Mouse (Mus musculus): ENCODE data around the gene Mxd4. TPM values are rescaled to one million over a fixed set of nuclear protein-coding genes. Genes with fewer than 3 reads are reported as not detected.

Mxd4 gene
- polyA plus RNA-seq, 1 experiment from 2014 or later: 25.0 TPM

- H3K27ac ChIP-seq: no peak overlapping the region
- WGBS: 75% methylated on average over 9 of the region's 9 CpGs
- H3K9ac ChIP-seq: no peak overlapping the region
- no peak overlapping the region for H3K4me2 ChIP-seq
- no peaks in the 10 kb centered on the region for H3K36me3 ChIP-seq (replicated peaks)
- no peak overlapping the region for H3K4me3 ChIP-seq (replicated peaks)
- H3K4me1 ChIP-seq: no peaks in the 10 kb centered on the region
- H3K9me3 ChIP-seq: no peaks in the 10 kb centered on the region
- no peak for ATAC-seq (ENCODE audit: low FRiP score)
- H3K27me3 ChIP-seq: no peaks in the 10 kb centered on the region
Observed at GRCm38 (mm10) chr5:34217756-34218155, 30.2 kb upstream of the Mxd4 start.

GRCm38 (mm10) chr5:34216025-34216424 lies 28.5 kb upstream of the Mxd4 start:
- ATAC-seq (ENCODE audit: low FRiP score): no peak
- H3K4me2 ChIP-seq: no peak overlapping the region
- no peaks in the 10 kb centered on the region for H3K27me3 ChIP-seq
- H3K36me3 ChIP-seq (replicated peaks): no peaks in the 10 kb centered on the region
- H3K27ac ChIP-seq: no peak overlapping the region
- H3K9ac ChIP-seq: no peak overlapping the region
- WGBS: 88% methylated on average over 7 of the region's 7 CpGs
- no peaks in the 10 kb centered on the region for H3K9me3 ChIP-seq
- no peaks in the 10 kb centered on the region for H3K4me1 ChIP-seq
- no peak overlapping the region for H3K4me3 ChIP-seq (replicated peaks)

- Histone ChIP-seq H3K36me3 (replicated peaks) (no peaks in the 10 kb centered on the region), H3K27me3 (no peaks in the 10 kb centered on the region), H3K4me3 (replicated peaks) (no peak overlapping the region), H3K4me1 (no peaks in the 10 kb centered on the region), H3K4me2 (no peak overlapping the region), H3K9me3 (no peaks in the 10 kb centered on the region), H3K9ac (no peak overlapping the region), H3K27ac (no peak overlapping the region)
- 79% methylated on average over 8 of the region's 8 CpGs for WGBS
- no peak for ATAC-seq (ENCODE audit: low FRiP score)
Observed at GRCm38 (mm10) chr5:34213659-34214058, 26.1 kb upstream of the Mxd4 start.

- Histone ChIP-seq H3K9ac (no peak overlapping the region), H3K27ac (no peak overlapping the region), H3K36me3 (replicated peaks) (no peaks in the 10 kb centered on the region), H3K4me2 (no peak overlapping the region), H3K4me3 (replicated peaks) (no peak overlapping the region), H3K27me3 (no peaks in the 10 kb centered on the region), H3K9me3 (no peaks in the 10 kb centered on the region), H3K4me1 (no peaks in the 10 kb centered on the region)
- 4% methylated on average over 1 of the region's 1 CpGs for WGBS
- peak; percentile 64 for ATAC-seq (ENCODE audit: low FRiP score)
Observed at GRCm38 (mm10) chr5:34210279-34210678, 22.8 kb upstream of the Mxd4 start.

GRCm38 (mm10) chr5:34207503-34207902 lies 20.0 kb upstream of the Mxd4 start:
- no peak overlapping the region for H3K4me3 ChIP-seq (replicated peaks)
- H3K9ac ChIP-seq: no peak overlapping the region
- no peaks in the 10 kb centered on the region for H3K9me3 ChIP-seq
- no peaks in the 10 kb centered on the region for H3K4me1 ChIP-seq
- no peak overlapping the region for H3K27ac ChIP-seq
- no peak overlapping the region for H3K4me2 ChIP-seq
- 42% methylated on average over 3 of the region's 3 CpGs for WGBS
- H3K27me3 ChIP-seq: no peaks in the 10 kb centered on the region
- no peaks in the 10 kb centered on the region for H3K36me3 ChIP-seq (replicated peaks)
- no peak for ATAC-seq (ENCODE audit: low FRiP score)

GRCm38 (mm10) chr5:34205788-34206187 lies 18.3 kb upstream of the Mxd4 start:
- ATAC-seq (ENCODE audit: low FRiP score): no peak
- no peak overlapping the region for H3K4me3 ChIP-seq (replicated peaks)
- WGBS: 72% methylated on average over 2 of the region's 2 CpGs
- H3K9me3 ChIP-seq: no peaks in the 10 kb centered on the region
- H3K9ac ChIP-seq: no peak overlapping the region
- H3K4me2 ChIP-seq: no peak overlapping the region
- no peaks in the 10 kb centered on the region for H3K36me3 ChIP-seq (replicated peaks)
- no peaks in the 10 kb centered on the region for H3K4me1 ChIP-seq
- H3K27me3 ChIP-seq: no peaks in the 10 kb centered on the region
- no peak overlapping the region for H3K27ac ChIP-seq

- Histone ChIP-seq H3K9ac (no peak overlapping the region), H3K9me3 (no peaks in the 10 kb centered on the region), H3K4me2 (no peak overlapping the region), H3K4me3 (replicated peaks) (no peak overlapping the region), H3K27me3 (no peaks in the 10 kb centered on the region), H3K4me1 (no peaks in the 10 kb centered on the region), H3K36me3 (replicated peaks) (no peaks in the 10 kb centered on the region), H3K27ac (no peak overlapping the region)
- WGBS: 86% methylated on average over 2 of the region's 2 CpGs
- ATAC-seq (ENCODE audit: low FRiP score): no peak
Observed at GRCm38 (mm10) chr5:34204911-34205310, 17.4 kb upstream of the Mxd4 start.

GRCm38 (mm10) chr5:34202006-34202405 lies 14.5 kb upstream of the Mxd4 start:
- H3K4me2 ChIP-seq: no peak overlapping the region
- ATAC-seq (ENCODE audit: low FRiP score): no peak
- no peaks in the 10 kb centered on the region for H3K4me1 ChIP-seq
- no peaks in the 10 kb centered on the region for H3K36me3 ChIP-seq (replicated peaks)
- H3K27me3 ChIP-seq: no peaks in the 10 kb centered on the region
- WGBS: 88% methylated on average over 4 of the region's 4 CpGs
- H3K9ac ChIP-seq: no peak overlapping the region
- no peak overlapping the region for H3K4me3 ChIP-seq (replicated peaks)
- H3K27ac ChIP-seq: no peak overlapping the region
- no peaks in the 10 kb centered on the region for H3K9me3 ChIP-seq

- WGBS: 82% methylated on average over 2 of the region's 2 CpGs
- H3K9me3 ChIP-seq: no peaks in the 10 kb centered on the region
- H3K27me3 ChIP-seq: no peaks in the 10 kb centered on the region
- ATAC-seq (ENCODE audit: low FRiP score): no peak
- H3K9ac ChIP-seq: no peak overlapping the region
- H3K36me3 ChIP-seq (replicated peaks): no peaks in the 10 kb centered on the region
- no peaks in the 10 kb centered on the region for H3K4me1 ChIP-seq
- no peak overlapping the region for H3K27ac ChIP-seq
- no peak overlapping the region for H3K4me2 ChIP-seq
- H3K4me3 ChIP-seq (replicated peaks): no peak overlapping the region
Observed at GRCm38 (mm10) chr5:34201396-34201795, 13.9 kb upstream of the Mxd4 start.

GRCm38 (mm10) chr5:34198615-34199014 lies 11.1 kb upstream of the Mxd4 start:
- H3K27me3 ChIP-seq: no peaks in the 10 kb centered on the region
- H3K9me3 ChIP-seq: no peaks in the 10 kb centered on the region
- no peak overlapping the region for H3K4me2 ChIP-seq
- 87% methylated on average over 6 of the region's 6 CpGs for WGBS
- no peaks in the 10 kb centered on the region for H3K36me3 ChIP-seq (replicated peaks)
- no peaks in the 10 kb centered on the region for H3K4me1 ChIP-seq
- no peak for ATAC-seq (ENCODE audit: low FRiP score)
- no peak overlapping the region for H3K27ac ChIP-seq
- no peak overlapping the region for H3K4me3 ChIP-seq (replicated peaks)
- H3K9ac ChIP-seq: no peak overlapping the region

- no peaks in the 10 kb centered on the region for H3K36me3 ChIP-seq (replicated peaks)
- no peaks in the 10 kb centered on the region for H3K9me3 ChIP-seq
- H3K27ac ChIP-seq: no peak overlapping the region
- H3K4me3 ChIP-seq (replicated peaks): no peak overlapping the region
- ATAC-seq (ENCODE audit: low FRiP score): no peak
- H3K9ac ChIP-seq: no peak overlapping the region
- H3K4me1 ChIP-seq: no peaks in the 10 kb centered on the region
- H3K4me2 ChIP-seq: no peak overlapping the region
- 77% methylated on average over 4 of the region's 4 CpGs for WGBS
- H3K27me3 ChIP-seq: no peaks in the 10 kb centered on the region
Observed at GRCm38 (mm10) chr5:34197243-34197642, 9.7 kb upstream of the Mxd4 start.

GRCm38 (mm10) chr5:34196423-34196822 lies 8.9 kb upstream of the Mxd4 start:
- no peak for ATAC-seq (ENCODE audit: low FRiP score)
- H3K36me3 ChIP-seq (replicated peaks): no peaks in the 10 kb centered on the region
- no peak overlapping the region for H3K9ac ChIP-seq
- H3K9me3 ChIP-seq: no peaks in the 10 kb centered on the region
- H3K27ac ChIP-seq: no peak overlapping the region
- no peaks in the 10 kb centered on the region; the same call in 1 of the 2 replicates for H3K27me3 ChIP-seq
- H3K4me2 ChIP-seq: no peak overlapping the region
- H3K4me1 ChIP-seq: no peaks in the 10 kb centered on the region
- WGBS: 86% methylated on average over 7 of the region's 7 CpGs
- H3K4me3 ChIP-seq (replicated peaks): no peak overlapping the region

- no peaks in the 10 kb centered on the region for H3K9me3 ChIP-seq
- H3K4me1 ChIP-seq: no peaks in the 10 kb centered on the region
- no peaks in the 10 kb centered on the region for H3K36me3 ChIP-seq (replicated peaks)
- WGBS: 95% methylated on average over 12 of the region's 12 CpGs
- no peaks in the 10 kb centered on the region; the same call in 1 of the 2 replicates for H3K27me3 ChIP-seq
- H3K27ac ChIP-seq: no peak overlapping the region
- ATAC-seq (ENCODE audit: low FRiP score): no peak
- H3K4me3 ChIP-seq (replicated peaks): no peak overlapping the region
- H3K9ac ChIP-seq: no peak overlapping the region
- H3K4me2 ChIP-seq: no peak overlapping the region
Observed at GRCm38 (mm10) chr5:34195786-34196185, 8.3 kb upstream of the Mxd4 start.

Measured in forebrain, embryonic 12.5 days (tissue).